Mouse (Mus musculus) heart, postnatal 0 days (tissue): ENCODE data around the gene Psmd9. TPM values are rescaled to one million over a fixed set of nuclear protein-coding genes. Genes with fewer than 3 reads are reported as not detected.

Source experiments
- ATAC-seq: fragments of 200-750 bp; cut with Nextera tagmentation; 2 replicates; pipeline ENCODE4 v1.8.0; 2017; ENCODE audit warnings: low read depth, moderate number of reproducible peaks, moderate library complexity; ENCODE audit not compliant: insufficient read depth
- DNase-seq: peaks from one replicate; pipeline ENCODE4 v3.0.0-alpha.2; 2016; ENCODE audit warnings: low spot score
- H3K27ac ChIP-seq: fragments of 300-500 bp; sonication (generic); 2 replicates; pipeline ENCODE4 v1.5.1; 2014; ENCODE audit warnings: low read depth, mild to moderate bottlenecking
- H3K27me3 ChIP-seq: fragments of 300-500 bp; sonication (generic); 2 replicates; pipeline ENCODE4 v1.6.1; 2014; ENCODE audit warnings: low read length, mixed read lengths; ENCODE audit not compliant: control insufficient read depth, insufficient read depth
- H3K36me3 ChIP-seq: fragments of 300-500 bp; sonication (generic); replicated peaks from 2 replicates; pipeline ENCODE4 v1.6.1; 2014; ENCODE audit warnings: low read length, mixed read lengths; ENCODE audit not compliant: control insufficient read depth, insufficient read depth
- H3K4me1 ChIP-seq: fragments of 300-500 bp; sonication (generic); 2 replicates; pipeline ENCODE4 v1.6.1; 2014; ENCODE audit warnings: antibody characterized with exemption; ENCODE audit not compliant: control insufficient read depth, insufficient read depth
- H3K4me2 ChIP-seq: fragments of 300-500 bp; sonication (generic); 2 replicates; pipeline ENCODE4 v1.6.1; 2014; ENCODE audit warnings: low read depth, mild to moderate bottlenecking, low read length, moderate library complexity
- H3K4me3 ChIP-seq: fragments of 300-500 bp; sonication (generic); 2 replicates; pipeline ENCODE4 v1.5.1; 2014; ENCODE audit warnings: low read depth, low read length
- H3K9ac ChIP-seq: fragments of 300-500 bp; sonication (generic); replicated peaks from 2 replicates; pipeline ENCODE4 v1.6.1; 2014; ENCODE audit warnings: low read depth, low read length, mixed read lengths
- H3K9me3 ChIP-seq: fragments of 300-500 bp; sonication (generic); replicated peaks from 2 replicates; pipeline ENCODE4 v1.6.1; 2016; ENCODE audit warnings: low read length; ENCODE audit not compliant: control insufficient read depth
- CTCF ChIP-seq: IDR thresholded peaks from 2 replicates; pipeline ENCODE4 v1.5.1; 2016; ENCODE audit warnings: antibody characterized with exemption, control low read depth, low read depth
- EP300 ChIP-seq: IDR thresholded peaks from 2 replicates; pipeline ENCODE4 v1.6.1; 2016; ENCODE audit warnings: antibody characterized with exemption, low read depth
- WGBS: fragments of 180-500 bp; shearing (Covaris S2); extraction: QIAGEN DNeasy Blood & Tissue Kit; methylation state at CpG from one replicate; pipeline ENCODE4 v1.1.7; 2014; 5-methylcytosine and 5-hydroxymethylcytosine counted together
- polyA plus RNA-seq: library from polyadenylated mRNA; unstranded; fragments of >200 nt; fragmentation: Nextera tagmentation; extraction: Ambion mirVana; gene quantifications from 2 replicates; pipeline ENCODE4 v1.2.1, GENCODE M21; 2015
- total RNA-seq: library from RNA; depleted of rRNA; stranded (reverse); fragments of >200 nt; gene quantifications from 2 replicates; pipeline ENCODE4 v1.2.3, GENCODE M21; 2014; ENCODE audit warnings: low replicate concordance

Gene Psmd9
- total and polyA plus RNA-seq, 2 experiments from 2014 or later, result 11.2 to 54.9 TPM

DNA sequence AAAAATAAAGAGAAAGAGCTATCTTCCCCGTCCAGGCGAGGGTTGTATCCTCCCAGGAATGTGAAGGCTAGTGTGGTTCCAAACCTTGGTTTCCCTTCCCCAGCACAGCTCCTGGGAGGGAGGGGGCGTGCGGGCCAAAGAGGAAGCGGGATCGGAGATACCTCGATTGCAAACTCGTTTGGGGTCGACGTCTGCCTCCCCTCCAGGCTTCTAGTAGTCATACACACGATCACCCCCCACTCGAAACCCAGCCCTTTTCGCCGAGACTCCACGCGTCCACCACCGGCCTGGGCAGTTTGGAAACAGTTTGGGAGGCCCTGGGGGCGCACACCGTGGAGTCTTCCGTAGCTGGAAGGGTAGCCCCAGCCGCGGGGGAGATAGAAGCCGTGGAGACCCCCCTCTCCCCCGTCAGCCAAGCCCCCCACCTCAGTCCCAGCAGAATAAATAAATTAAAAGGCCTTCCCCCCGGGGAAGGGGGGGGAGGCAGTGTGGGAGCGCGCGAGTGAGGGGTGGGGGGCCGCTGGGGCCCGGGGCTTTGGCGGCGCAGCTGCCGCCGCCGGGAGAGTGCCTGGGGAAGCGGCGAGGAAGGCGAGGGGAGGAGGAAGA is 27.6 kb upstream of the Psmd9 start:
- H3K9me3 ChIP-seq, result no peaks in the 10 kb centered on the region
- peak overlapping the region; percentile 100 for H3K27ac ChIP-seq
- peaks cover 11% of the 10 kb centered on the region for H3K36me3 ChIP-seq
- peak overlapping the region; percentile 92 for H3K4me3 ChIP-seq
- no peak for TF ChIP-seq EP300
- TF ChIP-seq CTCF, result no peak
- peak; percentile 62 for DNase-seq
- WGBS, result 1% methylated on average over 29 of the region's 38 CpGs
- no peaks in the 10 kb centered on the region for H3K27me3 ChIP-seq
- H3K4me2 ChIP-seq, result peak overlapping the region; percentile 98
- peak overlapping the region; percentile 98 for H3K9ac ChIP-seq
- H3K4me1 ChIP-seq, result peaks cover 32% of the 10 kb centered on the region
- no peak for ATAC-seq

DNA sequence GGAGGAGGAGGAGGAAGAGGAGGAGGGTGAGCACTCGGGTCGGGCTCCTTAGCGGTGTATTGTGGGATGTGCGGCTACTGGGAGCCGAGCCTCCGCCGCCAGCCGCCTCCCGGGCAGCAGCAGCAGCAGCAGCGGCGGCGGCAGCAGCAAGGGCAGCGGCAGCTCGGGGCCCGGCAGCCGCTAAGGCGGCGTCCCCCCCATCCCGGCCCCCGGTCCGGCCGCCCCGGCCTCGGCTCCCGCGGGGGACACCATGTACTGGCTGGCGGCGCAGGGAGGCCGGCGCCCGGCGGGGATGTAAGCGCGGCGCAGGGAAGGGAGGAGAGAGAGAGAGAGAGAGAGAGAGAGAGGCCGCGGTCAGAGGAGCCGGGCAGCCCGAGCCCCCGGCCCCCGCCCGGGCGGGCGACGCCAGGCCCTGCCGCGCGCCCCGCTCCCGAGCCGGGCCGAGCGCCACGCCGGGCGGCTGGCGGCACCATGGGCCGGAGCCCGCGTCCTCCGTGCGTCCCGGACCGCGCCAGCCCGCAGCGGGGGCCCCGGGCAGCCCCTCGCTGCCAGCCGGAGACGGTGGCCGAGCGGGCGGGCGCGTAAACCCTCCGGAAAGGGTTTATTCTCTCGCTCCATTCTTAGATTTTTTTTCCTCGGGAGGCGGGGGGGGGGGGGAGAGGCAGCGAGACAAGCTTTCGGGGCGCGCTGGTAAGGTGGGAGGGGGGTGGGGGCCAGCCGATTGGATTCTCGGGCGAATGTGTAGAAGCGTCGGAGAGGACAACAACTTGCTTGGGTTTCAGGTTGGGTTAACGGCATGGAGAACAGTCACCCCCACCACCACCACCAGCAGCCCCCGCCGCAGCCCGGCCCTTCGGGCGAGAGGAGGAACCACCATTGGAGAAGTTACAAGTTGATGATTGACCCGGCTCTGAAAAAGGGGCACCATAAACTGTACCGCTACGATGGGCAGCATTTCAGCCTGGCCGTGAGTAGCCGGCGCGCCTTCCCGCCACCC is 26.8 kb upstream of the Psmd9 start, which contains the start of gene Setd1b:
Gene Setd1b, plus strand, starts transcription at position 33 of the 997 bp plus-strand sequence.
- Histone ChIP-seq H3K27me3 (no peaks in the 10 kb centered on the region), H3K4me2 (peak within 1 kb of the TSS; percentile 98), H3K9me3 (no peaks in the 10 kb centered on the region), H3K36me3 (peaks cover 19% of the 10 kb centered on the region), H3K4me3 (peak within 1 kb of the TSS; percentile 92), H3K27ac (peak within 1 kb of the TSS; percentile 100), H3K9ac (peak within 1 kb of the TSS; percentile 98), H3K4me1 (peaks cover 24% of the 10 kb centered on the region)
- ATAC-seq, result peak; percentile 9; the same call in 1 of the 2 replicates
- no peak for TF ChIP-seq CTCF
- no peak for TF ChIP-seq EP300
- DNase-seq, result peak; percentile 37
- WGBS, result under 1% methylated on average over 62 of the region's 103 CpGs

DNA sequence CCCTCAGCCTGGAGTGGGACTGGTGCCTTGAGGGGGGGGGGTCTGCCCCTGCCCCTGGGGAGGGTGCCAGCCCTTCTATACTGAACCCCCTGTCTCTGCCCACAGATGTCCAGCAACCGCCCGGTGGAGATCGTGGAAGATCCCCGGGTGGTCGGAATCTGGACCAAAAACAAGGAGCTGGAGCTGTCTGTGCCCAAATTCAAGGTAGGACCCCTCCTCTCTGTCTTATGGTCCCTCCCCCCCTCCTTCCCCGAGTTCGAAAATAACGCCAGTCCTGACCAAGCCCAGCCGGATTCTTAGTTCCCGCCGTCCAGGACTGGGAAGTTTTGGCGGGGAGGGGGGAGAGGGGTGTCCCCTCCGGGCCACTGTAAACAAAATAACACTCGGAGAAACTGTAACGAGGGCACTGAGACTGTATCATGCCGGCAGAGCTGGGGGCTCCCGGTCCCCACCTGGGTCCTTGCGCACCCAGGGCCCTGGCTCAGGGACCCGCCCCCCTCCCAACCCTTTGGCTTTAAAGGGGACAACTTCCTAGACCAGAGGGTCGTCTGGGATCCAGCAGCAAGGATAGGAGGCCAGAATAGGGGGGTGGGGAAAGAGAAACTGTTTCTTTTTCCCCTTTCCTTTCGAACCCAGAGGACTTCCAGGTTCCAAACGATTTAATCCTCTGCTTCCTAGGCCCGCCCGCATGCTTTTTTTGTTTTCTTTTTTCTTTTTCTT is 25.8 kb upstream of the Psmd9 start:
- H3K4me1 ChIP-seq, result peaks cover 20% of the 10 kb centered on the region
- TF ChIP-seq CTCF (no peak), EP300 (no peak)
- peak overlapping the region; percentile 98 for H3K4me2 ChIP-seq
- no peak for ATAC-seq
- peak overlapping the region; percentile 92 for H3K4me3 ChIP-seq
- H3K9me3 ChIP-seq, result no peaks in the 10 kb centered on the region
- peaks cover 29% of the 10 kb centered on the region for H3K36me3 ChIP-seq
- no peaks in the 10 kb centered on the region for H3K27me3 ChIP-seq
- 2% methylated on average over 24 of the region's 24 CpGs for WGBS
- DNase-seq, result no peak
- H3K9ac ChIP-seq, result peak overlapping the region; percentile 98
- H3K27ac ChIP-seq, result peak overlapping the region; percentile 100

DNA sequence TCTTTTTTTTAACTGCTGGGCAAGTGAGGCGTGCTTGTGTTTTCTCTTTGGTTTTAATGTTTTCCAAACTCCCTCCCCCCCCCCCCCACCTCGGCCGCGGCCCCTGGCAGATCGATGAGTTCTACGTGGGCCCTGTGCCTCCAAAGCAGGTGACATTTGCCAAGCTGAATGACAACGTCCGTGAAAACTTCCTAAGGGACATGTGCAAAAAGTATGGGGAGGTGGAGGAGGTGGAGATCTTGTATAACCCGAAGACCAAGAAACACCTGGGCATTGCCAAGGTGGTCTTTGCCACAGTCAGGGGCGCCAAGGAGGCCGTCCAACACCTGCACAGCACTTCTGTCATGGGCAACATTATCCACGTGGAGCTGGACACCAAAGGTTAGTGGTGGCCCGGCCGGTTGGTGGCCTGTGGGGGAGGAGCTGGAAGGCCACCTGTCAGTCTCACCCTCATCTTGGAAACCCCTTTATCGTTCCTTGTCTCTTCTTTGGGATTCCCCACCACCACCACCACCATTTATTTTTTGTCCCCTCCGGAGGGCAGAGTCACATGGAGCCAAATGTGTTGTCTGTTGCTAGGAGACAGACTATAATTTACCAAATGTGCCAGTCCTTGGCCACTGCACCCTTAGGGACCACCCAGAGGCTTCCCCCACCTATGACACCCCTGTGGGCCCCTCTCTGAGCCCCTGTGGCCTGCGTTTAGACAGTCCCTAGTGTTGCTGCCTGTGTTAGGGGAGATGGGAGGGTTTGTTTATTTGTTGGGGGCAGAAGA is 25.1 kb upstream of the Psmd9 start:
- no peak for DNase-seq

More for the DNA sequence above, 25.1 kb upstream of the Psmd9 start:
- Histone ChIP-seq H3K9me3 (no peaks in the 10 kb centered on the region), H3K4me2 (peak overlapping the region; percentile 98), H3K27ac (no peak overlapping the region), H3K27me3 (no peaks in the 10 kb centered on the region), H3K4me1 (peaks cover 27% of the 10 kb centered on the region), H3K4me3 (peak overlapping the region; percentile 92), H3K9ac (peak overlapping the region; percentile 98), H3K36me3 (peaks cover 36% of the 10 kb centered on the region)
- no peak for ATAC-seq
- TF ChIP-seq CTCF (no peak), EP300 (no peak)
- 3% methylated on average over 17 of the region's 17 CpGs for WGBS
